Mouse (Mus musculus): ENCODE measurements around the gene Taar8b. TPM values are rescaled to one million over a fixed set of nuclear protein-coding genes. Genes with fewer than 3 reads are reported as not detected.

Gene Taar8b
- total RNA-seq, 1 experiment from 2014 or later: not detected

- no peak for ATAC-seq (replicated peaks; ENCODE audit: insufficient number of reproducible peaks, low FRiP score, low TSS enrichment, poor library complexity, severe bottlenecking)
These were observed 33.1 kb downstream of the Taar8b start for GRCm38 (mm10) chr10:24058986-24059385.

GRCm38 (mm10) chr10:24052039-24052438 is 40.1 kb downstream of the Taar8b start:
- no peak for ATAC-seq (replicated peaks; ENCODE audit: insufficient number of reproducible peaks, low FRiP score, low TSS enrichment, poor library complexity, severe bottlenecking)

GRCm38 (mm10) chr10:24049210-24049609 is 42.9 kb downstream of the Taar8b start, which contains the start of gene Taar7f:
TSS of gene Taar7f (plus strand) at chr10:24049510.
- ATAC-seq (replicated peaks; ENCODE audit: insufficient number of reproducible peaks, low FRiP score, low TSS enrichment, poor library complexity, severe bottlenecking): no peak

Other genes with a start within 250 kb of the Taar8b start
- 8.6 to 16.8 TPM (median 14.7 TPM) in 3 replicates for gene Vnn3, start 240.8 kb downstream of the Taar8b start, total RNA-seq (2017)
- not detected in 3 replicates for gene Vnn1, start 197.6 kb downstream of the Taar8b start, total RNA-seq (2017)
- not detected in 3 replicates for gene Taar1, start 171.9 kb downstream of the Taar8b start, total RNA-seq (2017)
- not detected in 3 replicates for gene Taar2, start 153.7 kb downstream of the Taar8b start, total RNA-seq (2017)
- gene Taar3, start 142.7 kb downstream of the Taar8b start, total RNA-seq (2017): not detected in 3 replicates
- not detected in 3 replicates for gene Taar4, start 131.8 kb downstream of the Taar8b start, total RNA-seq (2017)
- not detected in 3 replicates for gene Taar5, start 121.6 kb downstream of the Taar8b start, total RNA-seq (2017)
- gene Taar6, start 106.6 kb downstream of the Taar8b start, total RNA-seq (2017): not detected in 3 replicates
- gene Taar7a, start 98.8 kb downstream of the Taar8b start, total RNA-seq (2017): not detected in 3 replicates
- gene Taar7b, start 92.4 kb downstream of the Taar8b start, total RNA-seq (2017): not detected in 3 replicates
- gene Taar7d, start 65.1 kb downstream of the Taar8b start, total RNA-seq (2017): not detected in 3 replicates
- not detected in 3 replicates for gene Taar7e, start 54.7 kb downstream of the Taar8b start, total RNA-seq (2017)
- not detected in 3 replicates for gene Taar7f, start 42.8 kb downstream of the Taar8b start, total RNA-seq (2017)
- not detected in 3 replicates for gene Taar8a, start 15.8 kb downstream of the Taar8b start, total RNA-seq (2017)
- not detected in 3 replicates for gene Taar8c, start 9.6 kb upstream of the Taar8b start, total RNA-seq (2017)
- gene Taar9, start 17.2 kb upstream of the Taar8b start, total RNA-seq (2017): not detected in 3 replicates
- gene Stx7, start 57.0 kb upstream of the Taar8b start, total RNA-seq (2017): 104 to 141 TPM (median 123 TPM) in 3 replicates
- not detected in 3 replicates for gene Moxd1, start 131.2 kb upstream of the Taar8b start, total RNA-seq (2017)

All from monocyte, adult 5-6 weeks (primary cell).